Mouse (Mus musculus): ENCODE results near the gene Syngap1.
"Not testable (repeated sequence)": the region's sequence is repeated elsewhere in the genome, so short reads cannot be mapped to it uniquely, and the experiment has no call there.

Gene Syngap1

GRCm38 (mm10) chr17:26941031-26941789 is at the start of gene Syngap1:
Gene Syngap1, plus strand, starts transcription at chr17:26941253.
- no peak for DNase-seq (ENCODE audit: low spot score)

- DNase-seq (ENCODE audit: low spot score), result no peak
These were observed 48.2 kb upstream of the Syngap1 start for GRCm38 (mm10) chr17:26892635-26893375.

GRCm38 (mm10) chr17:26893492-26893891 is 47.6 kb upstream of the Syngap1 start:
- no peak for DNase-seq (ENCODE audit: low spot score)

- DNase-seq (ENCODE audit: low spot score), result no peak
These were observed 46.7 kb upstream of the Syngap1 start for GRCm38 (mm10) chr17:26894342-26894741.

- peak; percentile 59 for DNase-seq (ENCODE audit: low spot score)
These were observed 45.5 kb upstream of the Syngap1 start for GRCm38 (mm10) chr17:26895578-26895977.

GRCm38 (mm10) chr17:26900916-26901315 is 40.1 kb upstream of the Syngap1 start:
- no peak for DNase-seq (ENCODE audit: low spot score)

- no peak for DNase-seq (ENCODE audit: low spot score)
These were observed 36.7 kb upstream of the Syngap1 start for GRCm38 (mm10) chr17:26904320-26904719.

- DNase-seq (ENCODE audit: low spot score), result not testable (repeated sequence)
These were observed 33.5 kb upstream of the Syngap1 start for GRCm38 (mm10) chr17:26907506-26907905.

GRCm38 (mm10) chr17:26915248-26915647 is 25.8 kb upstream of the Syngap1 start:
- DNase-seq (ENCODE audit: low spot score), result no peak

GRCm38 (mm10) chr17:26916711-26917482 is 24.2 kb upstream of the Syngap1 start, which contains the start of gene Kifc5b:
Gene Kifc5b, plus strand, starts transcription at chr17:26917091.
- peak; percentile 100 for DNase-seq (ENCODE audit: low spot score)

GRCm38 (mm10) chr17:26917560-26917959 is 23.5 kb upstream of the Syngap1 start:
- DNase-seq (ENCODE audit: low spot score), result not testable (repeated sequence)

GRCm38 (mm10) chr17:26918343-26918742 is 22.7 kb upstream of the Syngap1 start:
- DNase-seq (ENCODE audit: low spot score), result no peak

- not testable (repeated sequence) for DNase-seq (ENCODE audit: low spot score)
These were observed 21.5 kb upstream of the Syngap1 start for GRCm38 (mm10) chr17:26919516-26919915.

GRCm38 (mm10) chr17:26922368-26922767 is 18.7 kb upstream of the Syngap1 start:
- DNase-seq (ENCODE audit: low spot score), result not testable (repeated sequence)

- not testable (repeated sequence) for DNase-seq (ENCODE audit: low spot score)
These were observed 15.6 kb upstream of the Syngap1 start for GRCm38 (mm10) chr17:26925414-26925813.

GRCm38 (mm10) chr17:26931795-26932194 is 9.3 kb upstream of the Syngap1 start:
- DNase-seq (ENCODE audit: low spot score), result not testable (repeated sequence)

- DNase-seq (ENCODE audit: low spot score), result peak; percentile 99
These were observed 8.1 kb upstream of the Syngap1 start, which contains the start of gene Phf1 for GRCm38 (mm10) chr17:26932839-26933398. Gene Phf1, plus strand, starts transcription at chr17:26933052.

- DNase-seq (ENCODE audit: low spot score), result no peak
These were observed 7.6 kb upstream of the Syngap1 start for GRCm38 (mm10) chr17:26933419-26933818.

GRCm38 (mm10) chr17:26933885-26934827 is 6.9 kb upstream of the Syngap1 start:
- DNase-seq (ENCODE audit: low spot score), result no peak

GRCm38 (mm10) chr17:26935027-26935426 is 6.0 kb upstream of the Syngap1 start:
- no peak for DNase-seq (ENCODE audit: low spot score)

- no peak for DNase-seq (ENCODE audit: low spot score)
These were observed 4.6 kb upstream of the Syngap1 start for GRCm38 (mm10) chr17:26936453-26936852.
